Mouse (Mus musculus) c-Kit-positive CD71-positive TER-119-positive erythroid progenitor cells, embryonic 14.5 days (primary cell): ENCODE data around the gene Gm7534.

Experiments
- DNase-seq: peaks from one replicate; pipeline ENCODE4 v3.0.0-alpha.2; 2013; ENCODE audit warnings: low spot score

Gm7534 gene

GRCm38 (mm10) chr4:134202904-134203303 is at the start of gene Gm7534:
Gene Gm7534 (minus strand): TSS chr4:134203004.
- no peak for DNase-seq

- no peak for DNase-seq
Measured at GRCm38 (mm10) chr4:134252131-134252910, 49.5 kb upstream of the Gm7534 start.

GRCm38 (mm10) chr4:134251241-134252130 is 48.7 kb upstream of the Gm7534 start:
- no peak for DNase-seq

GRCm38 (mm10) chr4:134250930-134251240 is 48.1 kb upstream of the Gm7534 start:
- DNase-seq, result no peak

GRCm38 (mm10) chr4:134250116-134250929 is 47.5 kb upstream of the Gm7534 start:
- DNase-seq, result no peak

GRCm38 (mm10) chr4:134249651-134250050 is 46.8 kb upstream of the Gm7534 start:
- no peak for DNase-seq

- no peak for DNase-seq
Measured at GRCm38 (mm10) chr4:134246719-134247258, 44.0 kb upstream of the Gm7534 start, which contains the start of gene Gm30191. Gene Gm30191 (plus strand): TSS chr4:134246935.

- DNase-seq, result no peak
Measured at GRCm38 (mm10) chr4:134246256-134246655, 43.5 kb upstream of the Gm7534 start.

GRCm38 (mm10) chr4:134245148-134245843 is 42.5 kb upstream of the Gm7534 start, which contains the start of gene Zfp593:
Gene Zfp593 (minus strand): TSS chr4:134245592.
- peak; percentile 90 for DNase-seq

GRCm38 (mm10) chr4:134243516-134244250 is 40.9 kb upstream of the Gm7534 start, which contains the start of gene E130218I03Rik:
Gene E130218I03Rik (plus strand): TSS chr4:134243662.
- DNase-seq, result no peak

GRCm38 (mm10) chr4:134238686-134239085 is 35.9 kb upstream of the Gm7534 start:
- DNase-seq, result no peak

GRCm38 (mm10) chr4:134238279-134238651 is 35.5 kb upstream of the Gm7534 start, which contains the start of gene Cnksr1:
Gene Cnksr1 (minus strand): TSS chr4:134238399.
- DNase-seq, result no peak

- no peak for DNase-seq
Measured at GRCm38 (mm10) chr4:134237582-134238278, 34.9 kb upstream of the Gm7534 start.

- no peak for DNase-seq
Measured at GRCm38 (mm10) chr4:134234876-134235275, 32.1 kb upstream of the Gm7534 start.

GRCm38 (mm10) chr4:134230431-134230830 is 27.6 kb upstream of the Gm7534 start:
- no peak for DNase-seq

GRCm38 (mm10) chr4:134227194-134227593 is 24.4 kb upstream of the Gm7534 start, which contains the start of gene Catsper4:
Gene Catsper4 (minus strand): TSS chr4:134227383.
- DNase-seq, result no peak

GRCm38 (mm10) chr4:134222793-134223600 is 20.2 kb upstream of the Gm7534 start:
- no peak for DNase-seq

- DNase-seq, result no peak
Measured at GRCm38 (mm10) chr4:134206488-134207053, 3.8 kb upstream of the Gm7534 start.
